Mouse (Mus musculus): ENCODE measurements around the gene Tnni2. TPM values are rescaled to one million over a fixed set of nuclear protein-coding genes. Genes with fewer than 3 reads are reported as not detected.

Gene Tnni2
- polyA plus RNA-seq, 1 experiment from 2014 or later: 50.6 TPM

- Histone ChIP-seq H3K4me1 (replicated peaks) (peaks cover 31% of the 10 kb centered on the region), H3K9ac (no peak overlapping the region), H3K36me3 (no peaks in the 10 kb centered on the region), H3K9me3 (replicated peaks) (no peaks in the 10 kb centered on the region), H3K4me3 (no peak overlapping the region), H3K4me2 (no peak overlapping the region), H3K27ac (ENCODE audit: poor library complexity, severe bottlenecking) (no peak overlapping the region), H3K27me3 (replicated peaks) (no peaks in the 10 kb centered on the region)
- WGBS: 88% methylated on average over 5 of the region's 5 CpGs
- no peak for ATAC-seq (ENCODE audit: insufficient number of reproducible peaks, low FRiP score)
Observed at GRCm38 (mm10) chr7:142443474-142443873, 1.9 kb downstream of the Tnni2 start.

GRCm38 (mm10) chr7:142444171-142444570 is 2.6 kb downstream of the Tnni2 start:
- H3K4me3 ChIP-seq: no peak overlapping the region

GRCm38 (mm10) chr7:142445324-142445723 is 3.7 kb downstream of the Tnni2 start:
- Histone ChIP-seq H3K9me3 (replicated peaks) (no peaks in the 10 kb centered on the region), H3K4me3 (no peak overlapping the region), H3K4me2 (no peak overlapping the region), H3K27me3 (replicated peaks) (no peaks in the 10 kb centered on the region), H3K36me3 (no peaks in the 10 kb centered on the region), H3K27ac (ENCODE audit: poor library complexity, severe bottlenecking) (no peak overlapping the region), H3K9ac (no peak overlapping the region), H3K4me1 (replicated peaks) (peaks cover 39% of the 10 kb centered on the region)
- 86% methylated on average over 6 of the region's 6 CpGs for WGBS
- no peak for ATAC-seq (ENCODE audit: insufficient number of reproducible peaks, low FRiP score)

More at GRCm38 (mm10) chr7:142444171-142444570, 2.6 kb downstream of the Tnni2 start:
- Histone ChIP-seq H3K27ac (ENCODE audit: poor library complexity, severe bottlenecking) (no peak overlapping the region), H3K4me2 (no peak overlapping the region), H3K27me3 (replicated peaks) (no peaks in the 10 kb centered on the region), H3K36me3 (no peaks in the 10 kb centered on the region), H3K9ac (no peak overlapping the region), H3K4me1 (replicated peaks) (peaks cover 34% of the 10 kb centered on the region), H3K9me3 (replicated peaks) (no peaks in the 10 kb centered on the region)
- WGBS: 88% methylated on average over 6 of the region's 6 CpGs
- ATAC-seq (ENCODE audit: insufficient number of reproducible peaks, low FRiP score): no peak

- Histone ChIP-seq H3K9ac (no peak overlapping the region), H3K9me3 (replicated peaks) (no peaks in the 10 kb centered on the region), H3K27me3 (replicated peaks) (no peaks in the 10 kb centered on the region), H3K4me2 (no peak overlapping the region), H3K27ac (ENCODE audit: poor library complexity, severe bottlenecking) (no peak overlapping the region), H3K36me3 (no peaks in the 10 kb centered on the region), H3K4me3 (no peak overlapping the region), H3K4me1 (replicated peaks) (peaks cover 30% of the 10 kb centered on the region)
- 79% methylated on average over 4 of the region's 4 CpGs for WGBS
- ATAC-seq (ENCODE audit: insufficient number of reproducible peaks, low FRiP score): no peak
Observed at GRCm38 (mm10) chr7:142446264-142446663, 4.7 kb downstream of the Tnni2 start.

- peak overlapping the region; percentile 28 for H3K27ac ChIP-seq (ENCODE audit: poor library complexity, severe bottlenecking)
- no peak overlapping the region for H3K9ac ChIP-seq
- H3K4me1 ChIP-seq (replicated peaks): peaks cover 16% of the 10 kb centered on the region
- no peak overlapping the region for H3K4me2 ChIP-seq
- no peaks in the 10 kb centered on the region for H3K27me3 ChIP-seq (replicated peaks)
- ATAC-seq (ENCODE audit: insufficient number of reproducible peaks, low FRiP score): no peak
- H3K9me3 ChIP-seq (replicated peaks): no peaks in the 10 kb centered on the region
- no peaks in the 10 kb centered on the region for H3K36me3 ChIP-seq
- 67% methylated on average over 6 of the region's 6 CpGs for WGBS
- H3K4me3 ChIP-seq: no peak overlapping the region
Observed at GRCm38 (mm10) chr7:142449038-142449617, 7.5 kb downstream of the Tnni2 start.

- no peak for ATAC-seq (ENCODE audit: insufficient number of reproducible peaks, low FRiP score)
- H3K36me3 ChIP-seq: no peaks in the 10 kb centered on the region
- H3K4me3 ChIP-seq: no peak overlapping the region
- no peak overlapping the region for H3K9ac ChIP-seq
- H3K9me3 ChIP-seq (replicated peaks): no peaks in the 10 kb centered on the region
- H3K4me1 ChIP-seq (replicated peaks): peaks cover 58% of the 10 kb centered on the region
- WGBS: 67% methylated on average over 1 of the region's 1 CpGs
- H3K4me2 ChIP-seq: no peak overlapping the region
- no peaks in the 10 kb centered on the region for H3K27me3 ChIP-seq (replicated peaks)
- peak overlapping the region; percentile 95 for H3K27ac ChIP-seq (ENCODE audit: poor library complexity, severe bottlenecking)
Observed at GRCm38 (mm10) chr7:142454706-142455105, 13.1 kb downstream of the Tnni2 start.

GRCm38 (mm10) chr7:142455251-142455650 is 13.6 kb downstream of the Tnni2 start:
- H3K4me1 ChIP-seq (replicated peaks): peaks cover 64% of the 10 kb centered on the region
- no peak overlapping the region for H3K4me3 ChIP-seq
- H3K27me3 ChIP-seq (replicated peaks): no peaks in the 10 kb centered on the region
- H3K27ac ChIP-seq (ENCODE audit: poor library complexity, severe bottlenecking): peak overlapping the region; percentile 95
- no peak for ATAC-seq (ENCODE audit: insufficient number of reproducible peaks, low FRiP score)
- no peaks in the 10 kb centered on the region for H3K9me3 ChIP-seq (replicated peaks)
- WGBS: 42% methylated on average over 2 of the region's 2 CpGs
- H3K36me3 ChIP-seq: no peaks in the 10 kb centered on the region
- H3K9ac ChIP-seq: peak overlapping the region; percentile 26; the same call in 1 of the 2 replicates
- H3K4me2 ChIP-seq: no peak overlapping the region

- Histone ChIP-seq H3K9me3 (replicated peaks) (no peaks in the 10 kb centered on the region), H3K9ac (no peak overlapping the region), H3K27ac (ENCODE audit: poor library complexity, severe bottlenecking) (peak overlapping the region; percentile 95), H3K27me3 (replicated peaks) (no peaks in the 10 kb centered on the region), H3K4me2 (no peak overlapping the region), H3K36me3 (no peaks in the 10 kb centered on the region), H3K4me1 (replicated peaks) (peaks cover 77% of the 10 kb centered on the region), H3K4me3 (no peak overlapping the region)
- WGBS: 8% methylated on average over 3 of the region's 3 CpGs
- peak; percentile 19; the same call in 1 of the 2 replicates for ATAC-seq (ENCODE audit: insufficient number of reproducible peaks, low FRiP score)
Observed at GRCm38 (mm10) chr7:142456806-142457205, 15.2 kb downstream of the Tnni2 start.

- Histone ChIP-seq H3K27me3 (replicated peaks) (no peaks in the 10 kb centered on the region), H3K4me3 (no peak overlapping the region), H3K4me1 (replicated peaks) (peaks cover 82% of the 10 kb centered on the region), H3K27ac (ENCODE audit: poor library complexity, severe bottlenecking) (peak overlapping the region; percentile 95), H3K4me2 (no peak overlapping the region), H3K9ac (peak overlapping the region; percentile 36), H3K36me3 (no peaks in the 10 kb centered on the region), H3K9me3 (replicated peaks) (no peaks in the 10 kb centered on the region)
- peak; percentile 26; the same call in 1 of the 2 replicates for ATAC-seq (ENCODE audit: insufficient number of reproducible peaks, low FRiP score)
- 3% methylated on average over 3 of the region's 3 CpGs for WGBS
Observed at GRCm38 (mm10) chr7:142457227-142457811, 15.7 kb downstream of the Tnni2 start.

- Histone ChIP-seq H3K4me3 (no peak overlapping the region), H3K27me3 (replicated peaks) (no peaks in the 10 kb centered on the region), H3K27ac (ENCODE audit: poor library complexity, severe bottlenecking) (peak overlapping the region; percentile 95), H3K4me1 (replicated peaks) (peaks cover 87% of the 10 kb centered on the region), H3K9ac (peak overlapping the region; percentile 36; the same call in 1 of the 2 replicates), H3K4me2 (no peak overlapping the region), H3K9me3 (replicated peaks) (no peaks in the 10 kb centered on the region), H3K36me3 (no peaks in the 10 kb centered on the region)
- 4% methylated on average over 2 of the region's 2 CpGs for WGBS
- no peak for ATAC-seq (ENCODE audit: insufficient number of reproducible peaks, low FRiP score)
Observed at GRCm38 (mm10) chr7:142458026-142458425, 16.4 kb downstream of the Tnni2 start.

- no peak overlapping the region for H3K4me3 ChIP-seq
- H3K36me3 ChIP-seq: no peaks in the 10 kb centered on the region
- 51% methylated on average over 5 of the region's 5 CpGs for WGBS
- H3K4me1 ChIP-seq (replicated peaks): peaks cover 81% of the 10 kb centered on the region
- no peaks in the 10 kb centered on the region for H3K27me3 ChIP-seq (replicated peaks)
- ATAC-seq (ENCODE audit: insufficient number of reproducible peaks, low FRiP score): 0 out of 2 replicates have a peak, but pooled peaks have one; percentile 2
- H3K9ac ChIP-seq: no peak overlapping the region
- H3K9me3 ChIP-seq (replicated peaks): no peaks in the 10 kb centered on the region
- H3K4me2 ChIP-seq: no peak overlapping the region
- H3K27ac ChIP-seq (ENCODE audit: poor library complexity, severe bottlenecking): peak overlapping the region; percentile 95
Observed at GRCm38 (mm10) chr7:142458676-142459298, 17.2 kb downstream of the Tnni2 start.

Measured in heart, embryonic 12.5 days (tissue).